Mouse (Mus musculus) CD4-positive, CD25-positive, alpha-beta regulatory T cell, adult 4 months (primary cell): ENCODE measurements around the gene Atp13a4. TPM values are rescaled to one million over a fixed set of nuclear protein-coding genes. Genes with fewer than 3 reads are reported as not detected.

ENCODE experiments used
- ATAC-seq: one replicate; pipeline ENCODE4 v1.8.0; 2017
- polyA plus RNA-seq, 2 experiments: library from polyadenylated mRNA; unstranded; fragments of 100-300 nt; shearing (Covaris generic); gene quantifications; one replicate each; pipeline ENCODE4 v1.2.1; 2017

Gene Atp13a4
- polyA plus RNA-seq, 2 experiments from 2014 or later: 0.34 TPM; not detected in 1

DNA sequence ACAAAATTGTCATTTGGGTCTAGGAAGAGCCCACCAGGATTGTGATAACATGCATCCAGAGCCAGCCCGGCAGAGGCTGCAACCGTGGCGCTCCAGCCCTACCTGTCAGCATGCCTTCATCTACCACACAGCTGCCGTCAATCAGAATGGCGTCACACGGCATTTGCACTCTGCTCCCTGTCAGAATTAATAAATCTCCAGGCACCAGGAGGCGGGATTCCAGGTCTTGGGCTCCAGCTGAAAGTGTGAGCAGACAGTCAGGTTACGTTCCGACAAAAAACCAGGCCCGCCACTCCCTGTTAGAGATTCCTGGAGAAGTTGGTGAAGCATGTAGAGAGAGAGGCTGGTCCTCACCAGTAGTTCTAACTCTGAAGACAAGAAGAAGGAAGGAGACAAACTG lies 85.3 kb downstream of the Atp13a4 start:
- no peak for ATAC-seq

GRCm38 (mm10) chr16:29456851-29457250 lies 87.8 kb downstream of the Atp13a4 start:
- no peak for ATAC-seq

GRCm38 (mm10) chr16:29453282-29453681 lies 91.4 kb downstream of the Atp13a4 start:
- no peak for ATAC-seq

GRCm38 (mm10) chr16:29451706-29452105 lies 93.0 kb downstream of the Atp13a4 start:
- no peak for ATAC-seq

DNA sequence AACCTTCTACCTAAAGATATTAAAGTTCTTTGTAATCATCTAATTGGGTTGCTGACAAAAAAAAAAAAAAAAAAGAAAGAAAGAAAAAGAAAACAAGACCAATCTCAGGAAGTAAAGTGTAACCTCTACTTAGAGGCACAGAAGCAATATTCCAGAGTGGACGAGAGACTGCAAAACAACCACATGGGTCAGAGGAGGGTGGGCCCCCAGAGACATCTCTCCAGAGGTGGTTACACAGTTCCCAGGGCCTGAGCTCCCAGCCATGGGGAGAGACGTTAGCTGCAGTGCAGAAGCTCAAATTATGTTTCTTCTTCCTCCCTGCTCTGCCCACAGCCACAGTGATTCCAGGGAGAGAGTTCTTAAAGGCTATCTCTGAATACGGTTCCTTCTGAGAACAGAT lies 102.5 kb downstream of the Atp13a4 start:
- no peak for ATAC-seq

GRCm38 (mm10) chr16:29441405-29441985 lies 103.2 kb downstream of the Atp13a4 start:
- ATAC-seq: no peak

DNA sequence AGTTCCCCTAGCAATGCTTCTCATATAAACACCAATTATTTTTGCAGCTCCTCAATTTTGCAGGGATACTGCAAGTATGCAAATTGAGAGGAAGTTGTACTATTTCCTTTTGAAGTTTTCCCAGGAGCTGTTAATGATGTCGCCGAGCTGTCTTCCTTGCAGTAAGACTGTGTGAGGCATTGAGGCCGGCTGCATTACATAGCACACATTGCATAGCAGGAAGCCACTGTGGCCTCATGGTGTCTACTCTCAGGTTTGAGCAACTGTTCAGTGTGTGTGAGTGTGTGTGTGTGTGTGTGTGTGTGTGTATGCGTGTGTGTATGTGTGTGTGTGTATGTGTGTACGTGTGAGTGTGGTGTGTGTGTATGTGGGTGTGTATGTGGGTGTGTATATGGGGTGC lies 106.6 kb downstream of the Atp13a4 start:
- ATAC-seq: no peak

- no peak for ATAC-seq
Measured at GRCm38 (mm10) chr16:29435746-29436145, 108.9 kb downstream of the Atp13a4 start.

- no peak for ATAC-seq
Measured at GRCm38 (mm10) chr16:29434712-29435111, 110.0 kb downstream of the Atp13a4 start.

GRCm38 (mm10) chr16:29414822-29415221 lies 129.8 kb downstream of the Atp13a4 start:
- ATAC-seq: no peak

- no peak for ATAC-seq
Measured at GRCm38 (mm10) chr16:29407319-29407718, 137.3 kb downstream of the Atp13a4 start.

DNA sequence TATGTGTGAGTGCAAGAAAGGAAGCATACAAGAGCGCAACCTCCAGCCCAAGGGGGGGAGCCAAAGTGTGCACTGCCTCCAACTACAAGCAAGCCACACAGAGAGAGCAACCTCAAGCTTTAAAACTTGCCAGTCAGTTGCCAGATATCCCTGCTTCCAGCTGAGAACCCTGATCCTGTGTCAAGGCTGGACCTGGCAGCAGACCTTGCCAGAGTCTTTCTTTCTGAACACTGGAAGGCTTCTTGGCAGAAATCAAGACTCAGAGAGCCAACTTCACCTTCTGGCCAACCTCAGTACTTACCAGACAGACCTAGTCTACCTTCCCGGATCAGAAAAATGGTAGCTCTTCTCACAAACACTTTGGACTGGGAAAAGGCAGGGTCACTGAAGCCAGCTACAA lies 145.6 kb downstream of the Atp13a4 start:
- no peak for ATAC-seq

GRCm38 (mm10) chr16:29384781-29385180 lies 159.9 kb downstream of the Atp13a4 start:
- no peak for ATAC-seq

DNA sequence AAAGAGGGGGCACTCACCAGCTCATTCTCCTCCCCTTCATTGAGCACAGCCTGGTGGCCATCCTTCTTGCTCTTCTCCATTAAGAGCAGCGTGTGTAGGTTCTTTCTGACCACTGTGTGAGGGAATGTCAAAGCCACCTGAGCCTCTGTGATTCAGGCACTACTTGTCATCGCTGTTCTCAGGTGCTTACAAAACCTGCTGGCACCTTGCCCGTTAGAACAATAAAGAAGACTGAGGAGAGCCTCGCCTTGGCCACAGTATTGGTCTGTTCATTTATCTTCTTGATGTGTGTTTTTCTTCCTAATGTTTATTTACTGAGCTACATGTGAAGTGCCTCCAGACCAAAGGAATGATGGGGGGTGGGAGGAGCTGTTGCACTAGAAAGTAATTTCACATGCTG lies 166.2 kb downstream of the Atp13a4 start, which contains the start of gene Atp13a5:
Atp13a5 (minus strand) TSS at position 275 of the 400 bp plus-strand sequence.
- no peak for ATAC-seq

DNA sequence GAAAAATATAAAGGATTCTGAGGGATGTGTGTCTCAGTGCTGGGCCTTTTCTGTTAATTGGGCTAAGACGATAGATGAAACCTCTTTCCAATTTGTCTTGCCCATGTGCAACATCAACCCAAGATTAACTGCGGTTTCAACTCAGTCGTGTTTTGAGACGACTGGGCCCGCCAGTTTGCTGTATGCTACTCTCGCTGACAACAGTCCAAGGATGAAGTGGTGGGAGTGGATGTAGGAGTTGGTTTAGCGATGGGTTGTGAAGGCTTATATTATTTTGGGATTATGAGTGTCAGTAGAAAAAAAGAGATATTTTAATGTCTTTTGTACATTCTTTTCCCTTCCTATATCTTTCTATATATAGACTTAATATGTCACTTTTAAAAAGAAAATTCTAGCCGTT lies 170.0 kb downstream of the Atp13a4 start:
- no peak for ATAC-seq

Other genes starting within 250 kb of the Atp13a4 start
- not detected for gene Atp13a5, start 166.1 kb downstream of the Atp13a4 start, polyA plus RNA-seq
- gene Opa1, start 34.5 kb upstream of the Atp13a4 start, polyA plus RNA-seq: 10 to 100 TPM; 22.9 to 25.0 TPM